ENCODE assay signal across 25 mouse cellular contexts in genomic region chr1:23840924-23841323, GRCm38 (mm10).
"Had no signal": no experiment of that assay in that cellular context is flagged by ENCODE, and none has a peak within 500 bp of the region (broad histone marks: within the 10 kb centered on the region; RNA-seq: fewer than 3 reads in every experiment).

No protein-coding gene starts in this region.

- H3K27ac ChIP-seq: gastrocnemius, adult 2 months; heart, embryonic 10.5 days; hindbrain, embryonic 13.5 days; hindbrain, embryonic 15.5 days; hindbrain, postnatal 0 days; intestine, embryonic 15.5 days; kidney, embryonic 15.5 days; kidney, postnatal 0 days; left cerebral cortex, adult 2 months; limb, embryonic 10.5 days; limb, embryonic 12.5 days; liver, embryonic 13.5 days had no signal

- H3K4me2 ChIP-seq: heart, embryonic 12.5 days; hindbrain, embryonic 13.5 days; hindbrain, embryonic 15.5 days; intestine, embryonic 15.5 days; kidney, embryonic 15.5 days; limb, embryonic 12.5 days; liver, embryonic 11.5 days; liver, embryonic 13.5 days had no signal

- H3K27me3 ChIP-seq: heart, embryonic 12.5 days; hindbrain, embryonic 13.5 days; hindbrain, embryonic 15.5 days; intestine, embryonic 15.5 days; kidney, embryonic 15.5 days; limb, embryonic 12.5 days; liver, embryonic 13.5 days had no signal

- H3K9me3 ChIP-seq: heart, embryonic 10.5 days; heart, embryonic 12.5 days; hindbrain, embryonic 13.5 days; hindbrain, embryonic 15.5 days; intestine, embryonic 15.5 days; kidney, embryonic 15.5 days; limb, embryonic 10.5 days; limb, embryonic 12.5 days; liver, embryonic 13.5 days had no signal

- H3K9ac ChIP-seq: heart, embryonic 12.5 days; hindbrain, embryonic 13.5 days; hindbrain, embryonic 15.5 days; intestine, embryonic 15.5 days; kidney, embryonic 15.5 days; limb, embryonic 12.5 days; liver, embryonic 13.5 days had no signal

- H3K4me3 ChIP-seq: gastrocnemius, adult 2 months; heart, embryonic 10.5 days; heart, embryonic 12.5 days; hindbrain, embryonic 13.5 days; hindbrain, embryonic 15.5 days; intestine, embryonic 15.5 days; kidney, embryonic 15.5 days; left cerebral cortex, adult 2 months; limb, embryonic 10.5 days; limb, embryonic 12.5 days; liver, embryonic 13.5 days had no signal

- DNase-seq: gastrocnemius, adult 2 months; gastrocnemius, postnatal 10 days; gastrocnemius, postnatal 25 days; heart, adult 18-20 months; heart, postnatal 10 days; heart, postnatal 4 days; kidney, adult 18-20 months; kidney, adult 8-10 months; kidney, postnatal 14 days; kidney, postnatal 36 days; liver; liver, embryonic 13.5 days had no signal

- H3K4me1 ChIP-seq: heart, embryonic 10.5 days; heart, embryonic 12.5 days; intestine, embryonic 15.5 days; kidney, embryonic 15.5 days; limb, embryonic 10.5 days; limb, embryonic 12.5 days; liver, embryonic 13.5 days had no signal

- ATAC-seq: hindbrain, postnatal 0 days; intestine, embryonic 15.5 days; intestine, postnatal 0 days had no signal
